Mouse (Mus musculus): ENCODE measurements around the gene Dennd5a.

DNA sequence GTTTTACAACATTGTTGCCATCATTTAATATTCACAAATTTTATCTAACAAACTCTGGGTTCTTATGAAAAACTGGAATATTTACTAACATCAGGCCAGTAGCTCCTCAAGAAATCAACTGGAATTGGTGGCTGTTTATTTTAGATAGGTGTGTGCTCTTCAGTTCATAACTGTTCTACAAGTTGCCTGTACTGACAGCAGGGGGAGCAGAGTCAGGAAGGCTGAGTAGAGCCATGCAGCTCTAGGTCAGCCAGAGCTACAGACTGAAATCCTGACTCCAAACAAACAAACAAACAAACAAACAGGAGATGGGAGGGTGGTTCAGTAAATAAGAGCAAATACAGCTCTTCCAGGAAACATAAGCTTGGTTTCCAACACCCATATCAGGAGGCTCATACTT is 30.6 kb downstream of the Dennd5a start:
- no peak for TF ChIP-seq POLR2A (IDR thresholded peaks at IDR 0.05; ENCODE audit: control insufficient read depth in 1 of 2, insufficient read depth in 1 of 2, low read depth in 1 of 2, low read length in 2 of 2, poor library complexity in 1 of 2)
- TF ChIP-seq TBP (IDR thresholded peaks at IDR 0.05; ENCODE audit: low read depth, low read length): no peak
- no peak for TF ChIP-seq EP300 (IDR thresholded peaks at IDR 0.05; ENCODE audit: low read depth in 1 of 2, low read length in 2 of 2)
